In genomic region chr12:31703904-31704303, GRCm38 (mm10) we compare ENCODE assay signal across 15 mouse cellular contexts. TPM values are rescaled to one million over a fixed set of nuclear protein-coding genes. Genes with fewer than 3 reads are reported as not detected.
DNase-seq lines count a peak whose midpoint lies in the region; ATAC-seq and TF ChIP-seq lines count a peak whose summit lies in the region.
"Had no signal": no experiment of that assay in that cellular context is flagged by ENCODE, and none has a peak within 500 bp of the region (broad histone marks: within the 10 kb centered on the region; RNA-seq: fewer than 3 reads in every experiment).

No protein-coding gene starts in this region.

- DNase-seq in kidney, adult 2 months: no peak
- peak; percentile 19 for DNase-seq in A20 (ENCODE audit: low read depth, low spot score)
- DNase-seq in brain, embryonic 14.5 days (ENCODE audit: low read depth): no peak
- no peak for DNase-seq in T-cell, adult 2 months (ENCODE audit: low spot score)
- DNase-seq in cerebellum, adult 18-20 months: no peak
- DNase-seq: lung, postnatal 10 days; spleen, adult 18-20 months had no signal

- TF ChIP-seq POLR2A in kidney, adult 2 months (IDR thresholded peaks at IDR 0.05; ENCODE audit: low read depth, low read length): no peak
- no peak for TF ChIP-seq POLR2A in brain, embryonic 14.5 days (IDR thresholded peaks at IDR 0.05; ENCODE audit: borderline replicate concordance, extremely low read depth, insufficient read depth, insufficient read length, poor library complexity, severe bottlenecking)

- H3K4me2 ChIP-seq in kidney, embryonic 15.5 days: no peak overlapping the region
- peak overlapping the region; percentile 32 for H3K4me2 ChIP-seq in heart, embryonic 15.5 days
- H3K4me2 ChIP-seq in intestine, embryonic 15.5 days (replicated peaks): no peak overlapping the region
- H3K4me2 ChIP-seq: hindbrain, embryonic 13.5 days; limb, embryonic 12.5 days had no signal

- no peaks in the 10 kb centered on the region for H3K27me3 ChIP-seq in kidney, adult 2 months (replicated peaks; ENCODE audit: control insufficient read depth, insufficient read depth, low read length)
- no peaks in the 10 kb centered on the region for H3K27me3 ChIP-seq in kidney, embryonic 15.5 days
- H3K27me3 ChIP-seq in heart, embryonic 15.5 days: no peaks in the 10 kb centered on the region
- no peaks in the 10 kb centered on the region for H3K27me3 ChIP-seq in intestine, embryonic 15.5 days (replicated peaks)
- H3K27me3 ChIP-seq: hindbrain, embryonic 13.5 days; limb, embryonic 12.5 days had no signal

- H3K9me3 ChIP-seq in kidney, embryonic 15.5 days (replicated peaks): no peaks in the 10 kb centered on the region
- H3K9me3 ChIP-seq in heart, embryonic 15.5 days (replicated peaks): no peaks in the 10 kb centered on the region
- no peaks in the 10 kb centered on the region for H3K9me3 ChIP-seq in intestine, embryonic 15.5 days
- H3K9me3 ChIP-seq: forebrain, embryonic 10.5 days; hindbrain, embryonic 13.5 days; limb, embryonic 12.5 days had no signal

- H3K9ac ChIP-seq in kidney, embryonic 15.5 days: no peak overlapping the region
- no peak overlapping the region for H3K9ac ChIP-seq in heart, embryonic 15.5 days
- no peak overlapping the region for H3K9ac ChIP-seq in intestine, embryonic 15.5 days
- H3K9ac ChIP-seq: hindbrain, embryonic 13.5 days; limb, embryonic 12.5 days had no signal

- H3K27ac ChIP-seq in kidney, adult 2 months (ENCODE audit: insufficient read depth, low read depth, low read length): no peak overlapping the region
- H3K27ac ChIP-seq in kidney, embryonic 15.5 days: no peak overlapping the region
- peak overlapping the region; percentile 74 for H3K27ac ChIP-seq in heart, embryonic 15.5 days
- no peak overlapping the region for H3K27ac ChIP-seq in intestine, embryonic 15.5 days
- H3K27ac ChIP-seq: forebrain, embryonic 10.5 days; hindbrain, embryonic 13.5 days; limb, embryonic 12.5 days had no signal

- 85% methylated on average over 6 of the region's 6 CpGs for WGBS in kidney, adult 2 months
- WGBS in kidney, embryonic 15.5 days: 87% methylated on average over 6 of the region's 6 CpGs
- WGBS in heart, embryonic 15.5 days: 37% methylated on average over 6 of the region's 6 CpGs
- 79% methylated on average over 6 of the region's 6 CpGs for WGBS in intestine, embryonic 15.5 days

- no peaks in the 10 kb centered on the region for H3K36me3 ChIP-seq in kidney, adult 2 months (ENCODE audit: control insufficient read depth, insufficient read depth, low read length)
- no peaks in the 10 kb centered on the region for H3K36me3 ChIP-seq in kidney, embryonic 15.5 days
- no peaks in the 10 kb centered on the region for H3K36me3 ChIP-seq in heart, embryonic 15.5 days
- H3K36me3 ChIP-seq in intestine, embryonic 15.5 days: no peaks in the 10 kb centered on the region
- H3K36me3 ChIP-seq: forebrain, embryonic 10.5 days; hindbrain, embryonic 13.5 days; limb, embryonic 12.5 days had no signal

- no peak for ATAC-seq in kidney, embryonic 15.5 days (replicated peaks; ENCODE audit: low FRiP score)
- ATAC-seq in heart, embryonic 15.5 days (replicated peaks; ENCODE audit: insufficient number of reproducible peaks, insufficient read depth, low FRiP score, low read depth): peak; percentile 86
- no peak for ATAC-seq in intestine, embryonic 15.5 days
- ATAC-seq: activated CD4-positive, CD25-positive, alpha-beta regulatory T cell, adult 4 months; midbrain, embryonic 16.5 days had no signal

- no peaks in the 10 kb centered on the region for H3K4me1 ChIP-seq in kidney, adult 2 months (ENCODE audit: control insufficient read depth, insufficient read depth, low read length)
- no peaks in the 10 kb centered on the region for H3K4me1 ChIP-seq in kidney, embryonic 15.5 days
- peaks cover 4% of the 10 kb centered on the region for H3K4me1 ChIP-seq in heart, embryonic 15.5 days (replicated peaks)
- no peaks in the 10 kb centered on the region for H3K4me1 ChIP-seq in intestine, embryonic 15.5 days (replicated peaks)
- H3K4me1 ChIP-seq: forebrain, embryonic 10.5 days; limb, embryonic 12.5 days had no signal

- H3K4me3 ChIP-seq in kidney, adult 2 months (ENCODE audit: insufficient read depth, low read depth, low read length): no peak overlapping the region
- no peak overlapping the region for H3K4me3 ChIP-seq in kidney, embryonic 15.5 days (replicated peaks)
- no peak overlapping the region for H3K4me3 ChIP-seq in heart, embryonic 15.5 days
- no peak overlapping the region for H3K4me3 ChIP-seq in intestine, embryonic 15.5 days (replicated peaks)
- H3K4me3 ChIP-seq: forebrain, embryonic 10.5 days; hindbrain, embryonic 13.5 days; limb, embryonic 12.5 days had no signal

- 0 out of 2 replicates have a peak, but pooled peaks have one; percentile 1 for TF ChIP-seq CTCF in kidney, adult 2 months (conservative IDR thresholded peaks at IDR 0.05; ENCODE audit: insufficient read depth, insufficient read length, low read depth, low read length)
- TF ChIP-seq CTCF in brain, embryonic 14.5 days (IDR thresholded peaks at IDR 0.05; ENCODE audit: borderline replicate concordance, extremely low read depth, insufficient read depth, insufficient read length): 0 out of 2 replicates have a peak, but pooled peaks have one; percentile 3

RNA-seq across cellular contexts. Expression of gene Gpr22, which starts 9.8 kb away (rescaled TPM):
- polyA plus RNA-seq in kidney, adult 2 months (2012; rRNA removed): 0.08 TPM in 1 of 2 replicates, not detected in the other
- 0.35 and 1.3 TPM in 2 replicates for polyA plus RNA-seq in kidney, embryonic 15.5 days (2015; fragmentation: Nextera tagmentation; extraction: Ambion mirVana)
- 8.4 and 11.0 TPM in 2 replicates for polyA plus RNA-seq in brain, embryonic 14.5 days (2012; rRNA removed)
- polyA plus RNA-seq in heart, embryonic 15.5 days (2015; fragmentation: Nextera tagmentation; extraction: Ambion mirVana): 5.8 and 8.2 TPM in 2 replicates
- 3.6 and 5.1 TPM in 2 replicates for polyA plus RNA-seq in intestine, embryonic 15.5 days (2015; fragmentation: Nextera tagmentation; extraction: Ambion mirVana)

RNA-seq across cellular contexts. Expression of gene Cog5, which starts 49.2 kb away (rescaled TPM):
- 16.7 and 17.7 TPM in 2 replicates for polyA plus RNA-seq in kidney, adult 2 months (2012; rRNA removed)
- 27.9 and 29.1 TPM in 2 replicates for polyA plus RNA-seq in kidney, embryonic 15.5 days (2015; fragmentation: Nextera tagmentation; extraction: Ambion mirVana)
- 32.9 and 36.2 TPM in 2 replicates for polyA plus RNA-seq in brain, embryonic 14.5 days (2012; rRNA removed)
- 24.1 and 26.6 TPM in 2 replicates for polyA plus RNA-seq in heart, embryonic 15.5 days (2015; fragmentation: Nextera tagmentation; extraction: Ambion mirVana)
- 26.9 and 29.2 TPM in 2 replicates for polyA plus RNA-seq in intestine, embryonic 15.5 days (2015; fragmentation: Nextera tagmentation; extraction: Ambion mirVana)

RNA-seq across cellular contexts. Expression of gene Dus4l, which starts 49.3 kb away (rescaled TPM):
- 3.3 and 3.4 TPM in 2 replicates for polyA plus RNA-seq in kidney, adult 2 months (2012; rRNA removed)
- 12.4 and 14.6 TPM in 2 replicates for polyA plus RNA-seq in kidney, embryonic 15.5 days (2015; fragmentation: Nextera tagmentation; extraction: Ambion mirVana)
- polyA plus RNA-seq in brain, embryonic 14.5 days (2012; rRNA removed): 7.5 and 9.8 TPM in 2 replicates
- 5.2 and 7.0 TPM in 2 replicates for polyA plus RNA-seq in heart, embryonic 15.5 days (2015; fragmentation: Nextera tagmentation; extraction: Ambion mirVana)
- polyA plus RNA-seq in intestine, embryonic 15.5 days (2015; fragmentation: Nextera tagmentation; extraction: Ambion mirVana): 9.1 and 10.2 TPM in 2 replicates
